Mouse (Mus musculus) C2C12 (cell line): ENCODE results near the gene Sox13.

Source experiments
- CTCF ChIP-seq: IDR thresholded peaks from one replicate; pipeline ENCODE4 v1.5.1; 2011; ENCODE audit not compliant: control insufficient read depth, insufficient read depth, insufficient read length
- MAX ChIP-seq: IDR thresholded peaks from one replicate; pipeline ENCODE4 v1.6.1; 2011; ENCODE audit warnings: mild to moderate bottlenecking, control low read depth
- MYOD1 ChIP-seq: IDR thresholded peaks from one replicate; pipeline ENCODE4 v1.6.1; 2011; ENCODE audit warnings: low read depth; ENCODE audit not compliant: control insufficient read depth, insufficient read length
- USF1 ChIP-seq: IDR thresholded peaks from one replicate; pipeline ENCODE4 v1.6.1; 2011; ENCODE audit warnings: low read depth, mild to moderate bottlenecking, control low read depth, moderate library complexity

DNA sequence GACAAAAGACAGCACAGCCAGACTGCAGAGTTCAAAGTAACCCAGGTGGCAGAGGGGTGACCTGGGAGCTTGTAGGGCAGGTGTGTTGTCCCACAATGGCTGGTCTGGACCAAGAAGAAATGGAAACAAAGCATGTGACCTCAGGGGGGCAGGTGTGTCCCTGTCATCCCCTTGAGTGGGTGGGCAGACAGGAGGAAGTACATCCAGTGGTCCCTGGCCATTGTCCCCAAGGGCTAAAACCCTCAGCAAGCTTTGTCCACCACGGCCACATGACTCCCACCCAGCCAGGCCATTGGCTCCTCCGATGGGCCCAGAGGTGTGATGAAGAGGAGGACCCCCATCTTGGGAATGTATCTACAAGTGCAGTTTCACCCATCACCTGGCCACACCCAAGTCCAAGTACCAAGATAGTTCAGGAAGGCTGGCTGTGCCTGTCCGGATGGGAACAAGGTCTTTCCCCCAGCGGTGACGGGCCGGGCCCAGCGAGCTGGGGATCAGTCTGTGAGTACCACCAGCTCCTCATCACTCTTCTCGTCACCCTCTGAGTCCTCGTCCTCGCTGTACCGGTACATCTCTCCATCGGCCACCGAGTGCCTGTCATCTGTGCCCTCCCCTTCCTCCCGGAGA lies 40.9 kb downstream of the Sox13 start:
- no peak for TF ChIP-seq CTCF
- no peak for TF ChIP-seq USF1
- TF ChIP-seq MYOD1 = no peak
- no peak for TF ChIP-seq MAX
